Mouse (Mus musculus) lung, postnatal 14 days (tissue): Measurements from ENCODE around the gene Dtx2.
"Not testable (repeated sequence)": the region's sequence is repeated elsewhere in the genome, so short reads cannot be mapped to it uniquely, and the experiment has no call there.

Source experiments
- DNase-seq: peaks from one replicate; pipeline ENCODE4 v3.0.0; 2021

Dtx2 gene

DNA sequence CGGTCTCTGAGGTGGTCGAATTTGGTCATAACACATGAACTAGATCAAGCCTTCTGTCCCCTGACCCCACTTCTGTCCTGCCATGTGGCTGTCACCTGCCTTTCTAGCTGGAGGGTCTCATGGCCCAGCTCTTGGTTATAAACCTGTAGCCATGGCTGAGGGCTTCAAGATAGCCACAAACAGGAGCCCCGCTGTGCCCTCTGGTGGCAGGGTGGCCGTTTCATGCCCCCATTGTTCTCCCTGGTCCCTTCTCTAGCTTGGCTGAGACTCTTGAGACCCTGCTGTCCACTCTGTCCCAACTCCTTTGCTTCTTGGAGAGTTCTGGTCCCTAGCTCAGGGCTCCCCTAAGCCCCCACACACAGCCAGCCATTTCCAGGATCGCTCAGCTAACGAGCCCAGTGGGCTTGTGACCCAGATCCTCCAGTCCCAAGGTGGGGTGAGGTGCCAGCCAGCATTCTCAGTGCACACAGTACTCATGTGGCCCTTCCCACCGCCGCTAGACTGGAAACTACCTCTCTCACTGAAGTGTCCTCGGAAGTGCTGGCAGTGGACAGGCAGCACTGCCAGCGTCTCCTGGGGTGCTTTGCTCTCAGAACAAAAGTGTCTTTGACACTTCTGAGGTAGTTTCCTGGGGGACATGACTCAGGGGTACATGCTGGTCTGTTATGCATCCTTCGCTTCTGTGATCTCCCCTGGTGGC is 33.2 kb downstream of the Dtx2 start:
- DNase-seq: no peak

GRCm38 (mm10) chr5:136034868-136035267 is 40.3 kb downstream of the Dtx2 start:
- no peak for DNase-seq

DNA sequence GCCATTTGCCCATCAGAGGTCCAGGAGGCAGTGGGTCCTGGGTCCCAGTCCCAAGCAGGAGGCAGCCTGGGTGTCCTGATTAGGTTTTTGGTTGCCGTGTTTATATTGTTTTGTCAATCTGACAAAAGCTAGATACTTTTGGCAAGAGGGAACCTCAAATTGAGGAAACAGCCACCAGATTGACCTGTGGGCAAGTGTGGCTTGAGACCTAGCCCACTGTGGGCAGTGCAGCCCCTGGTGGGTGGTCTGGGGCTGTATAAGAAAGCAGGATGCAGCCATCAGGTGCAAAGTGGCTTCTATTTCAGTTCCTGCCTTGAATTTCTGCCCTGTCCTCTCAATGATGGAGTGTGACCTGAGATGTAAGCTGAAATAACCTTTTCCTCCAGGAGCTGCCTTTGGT is 40.7 kb downstream of the Dtx2 start:
- no peak for DNase-seq

DNA sequence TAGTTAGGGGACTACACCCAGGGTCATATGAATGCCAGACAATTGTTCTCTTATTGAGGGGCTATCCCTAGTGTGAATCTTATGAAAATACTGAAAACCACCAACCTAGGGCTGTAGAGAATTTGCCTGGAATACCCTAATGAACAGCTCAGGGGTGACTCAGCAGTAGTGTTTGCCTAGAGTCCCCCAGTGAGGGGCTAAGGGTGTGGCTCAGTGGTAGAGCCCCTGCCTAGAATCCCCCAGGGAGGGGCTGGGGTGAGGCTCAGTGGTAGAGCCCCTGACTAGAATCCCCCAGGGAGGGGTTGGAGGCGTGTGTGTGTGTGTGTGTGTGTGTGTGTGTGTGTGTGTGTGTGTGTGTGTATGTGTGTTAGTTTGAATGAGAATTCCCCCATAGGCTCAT is 42.1 kb downstream of the Dtx2 start:
- DNase-seq: no peak

- no peak for DNase-seq
Observed at GRCm38 (mm10) chr5:136038258-136039214, 43.9 kb downstream of the Dtx2 start, which contains the start of gene Upk3b. Upk3b (plus strand) TSS chr5:136038496.

- DNase-seq: no peak
Observed at GRCm38 (mm10) chr5:136040210-136040609, 45.6 kb downstream of the Dtx2 start.

DNA sequence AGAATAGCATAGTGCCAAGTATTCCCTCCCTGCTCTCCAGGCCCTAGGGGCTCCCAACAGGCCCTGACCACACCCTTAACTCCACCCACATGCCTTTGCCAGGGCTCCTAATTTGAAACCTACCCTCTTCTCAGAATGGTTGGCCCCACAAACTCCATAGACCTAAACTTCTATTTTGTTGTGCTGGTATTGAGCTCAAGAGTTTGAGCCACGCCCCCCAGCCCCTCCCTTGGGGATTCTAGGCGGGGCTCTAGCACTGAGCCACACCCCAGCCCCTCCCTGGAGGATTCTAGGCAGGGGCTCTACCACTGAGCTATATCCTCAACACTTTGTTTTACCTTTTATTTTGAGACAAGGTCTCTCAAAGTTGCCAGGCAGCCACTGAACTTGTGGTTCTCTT is 46.7 kb downstream of the Dtx2 start:
- no peak for DNase-seq

DNA sequence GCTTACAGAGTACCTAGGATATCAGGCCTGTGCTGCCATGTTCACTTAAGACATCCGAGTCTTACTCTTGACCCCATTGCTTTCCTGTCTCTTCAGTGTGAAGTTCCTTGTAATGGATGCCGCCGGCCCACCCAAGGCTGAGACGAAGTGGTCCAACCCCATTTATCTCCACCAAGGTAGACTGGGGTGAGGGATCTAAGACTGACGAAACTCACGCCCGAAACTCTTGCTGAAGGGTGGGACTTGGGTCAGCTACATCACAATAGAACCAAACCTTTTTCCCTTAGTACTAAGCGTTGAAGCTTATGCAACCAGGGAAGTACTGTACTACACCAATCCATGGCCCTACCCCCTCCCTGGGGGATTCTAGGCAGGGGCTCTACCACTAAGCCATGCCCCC is 47.1 kb downstream of the Dtx2 start:
- DNase-seq: no peak

- DNase-seq: peak; percentile 16
Observed at GRCm38 (mm10) chr5:136044865-136045264, 50.3 kb downstream of the Dtx2 start.

DNA sequence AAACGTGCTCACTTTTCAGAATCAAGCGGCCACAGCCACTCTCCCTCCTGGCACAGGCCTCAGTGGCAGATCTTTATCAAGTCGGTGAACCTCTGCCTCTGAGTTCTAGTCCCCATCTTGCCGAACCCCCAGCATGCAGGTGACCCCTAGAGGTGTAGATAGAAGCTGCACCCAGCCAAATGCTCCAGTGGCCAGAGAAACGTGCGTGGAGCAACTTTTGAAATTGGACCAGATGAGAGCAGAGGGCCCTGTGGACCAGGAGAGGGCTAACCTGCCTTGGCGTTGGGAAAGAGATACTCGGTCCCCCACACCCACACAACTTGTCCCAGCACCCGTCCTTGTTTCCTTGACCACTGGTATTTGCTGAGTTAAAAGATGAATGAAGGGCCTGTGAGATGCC is 50.8 kb downstream of the Dtx2 start:
- DNase-seq: peak; percentile 21

DNA sequence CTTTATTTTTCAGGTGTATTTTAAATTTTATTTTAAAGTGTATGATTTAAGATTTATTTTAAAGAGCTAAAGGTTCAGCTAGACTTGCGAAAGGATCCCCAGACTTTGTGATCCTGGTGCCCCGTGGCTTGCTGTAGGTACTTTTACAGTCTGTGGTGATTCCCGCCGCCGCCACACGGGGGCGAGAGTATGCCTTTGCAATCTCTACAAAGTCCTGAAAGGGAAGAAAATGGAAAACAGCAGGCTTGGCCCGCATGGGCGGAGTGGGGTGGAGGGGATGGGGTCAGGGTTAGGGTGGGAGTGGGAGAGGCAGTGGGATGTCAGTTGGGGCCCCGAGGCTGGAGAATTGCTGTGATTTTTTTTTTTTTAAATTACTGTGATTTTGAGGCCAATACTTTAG is 51.4 kb downstream of the Dtx2 start:
- DNase-seq: peak; percentile 92

GRCm38 (mm10) chr5:136048541-136048940 is 53.9 kb downstream of the Dtx2 start:
- not testable (repeated sequence) for DNase-seq

DNA sequence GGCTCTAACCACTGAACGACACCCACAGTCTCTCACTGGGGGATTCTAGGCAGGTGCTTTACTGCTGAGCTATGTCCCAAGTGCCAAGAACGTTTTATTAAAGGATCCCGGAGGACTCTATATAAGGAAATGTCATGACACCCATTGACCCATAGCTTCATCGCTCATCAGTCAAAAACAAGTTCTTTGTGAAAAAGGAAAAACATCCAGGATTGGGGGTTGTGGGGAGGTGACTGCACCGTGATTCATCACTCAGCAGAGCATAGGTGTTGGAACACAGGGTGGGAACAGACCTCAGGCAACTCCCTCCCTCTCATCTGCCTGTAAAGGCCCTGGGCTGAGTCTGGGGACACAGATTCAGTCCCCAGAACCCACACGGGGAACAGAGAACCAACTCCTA is 55.3 kb downstream of the Dtx2 start:
- no peak for DNase-seq

DNA sequence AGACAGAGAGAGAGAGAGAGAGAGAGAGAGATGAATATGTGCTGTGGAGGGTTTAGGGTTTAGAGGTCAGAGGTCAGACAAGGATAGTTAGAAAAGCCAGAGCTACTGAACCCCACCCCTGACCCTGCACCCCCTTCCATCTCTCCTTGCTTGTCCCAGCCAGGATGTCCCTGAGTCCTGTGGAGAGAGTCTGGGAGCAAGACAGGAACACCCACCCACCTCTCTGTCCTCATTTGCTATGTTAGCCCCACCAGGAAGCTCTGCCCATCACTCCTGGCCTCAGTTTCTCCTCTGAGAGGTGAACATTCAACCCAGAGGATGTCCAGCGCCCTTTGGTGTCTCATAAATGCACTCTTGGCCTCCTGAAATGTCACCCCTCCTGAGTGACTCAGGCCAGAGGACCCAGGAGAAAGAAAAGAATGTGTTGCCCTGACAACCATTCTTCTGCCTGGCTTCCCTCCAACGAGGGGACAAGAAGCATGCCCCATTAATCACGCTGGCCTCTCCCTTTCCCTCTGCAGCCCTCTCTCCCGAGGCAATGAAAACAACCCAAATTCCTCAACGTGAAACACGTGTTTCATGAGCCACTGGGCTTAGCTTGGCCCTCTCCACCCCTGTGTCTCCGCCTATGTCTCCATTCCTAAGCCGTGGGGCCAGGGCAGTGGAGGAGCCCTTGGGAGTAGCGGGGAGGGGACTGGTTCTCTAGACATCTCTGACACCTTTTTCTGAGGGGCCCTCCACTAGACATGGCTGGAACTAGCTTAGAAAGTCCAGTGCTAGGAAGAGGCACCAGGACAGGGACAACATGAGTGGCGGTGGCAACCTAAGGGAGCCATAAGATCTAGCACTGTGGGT is 56.9 kb downstream of the Dtx2 start:
- DNase-seq: peak; percentile 53

GRCm38 (mm10) chr5:136052861-136053655 is 58.5 kb downstream of the Dtx2 start:
- DNase-seq: peak; percentile 37

- no peak for DNase-seq
Observed at GRCm38 (mm10) chr5:136054301-136055077, 59.9 kb downstream of the Dtx2 start, which contains the start of gene Upk3bl. Upk3bl (plus strand) TSS chr5:136054492.

DNA sequence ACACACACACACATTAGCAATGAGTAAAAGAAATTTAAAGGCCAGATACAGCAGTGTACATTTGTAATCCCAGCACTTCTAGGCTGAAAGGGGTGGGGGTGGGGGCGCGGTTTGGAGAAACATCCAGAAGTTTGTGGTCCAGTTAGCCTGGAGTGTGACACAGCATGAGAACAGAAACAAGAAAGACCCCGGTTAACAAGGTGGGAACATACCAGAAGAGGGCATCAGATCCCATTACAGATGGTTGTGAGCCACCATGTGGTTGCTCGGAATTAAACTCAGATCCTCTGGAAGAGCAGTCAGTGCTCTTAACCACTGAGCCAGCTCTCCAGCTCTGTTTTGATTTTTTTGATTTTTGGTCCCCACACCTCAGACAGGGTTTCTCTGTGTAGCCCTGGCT is 61.5 kb downstream of the Dtx2 start:
- no peak for DNase-seq

GRCm38 (mm10) chr5:136057085-136057484 is 62.5 kb downstream of the Dtx2 start:
- DNase-seq: no peak

DNA sequence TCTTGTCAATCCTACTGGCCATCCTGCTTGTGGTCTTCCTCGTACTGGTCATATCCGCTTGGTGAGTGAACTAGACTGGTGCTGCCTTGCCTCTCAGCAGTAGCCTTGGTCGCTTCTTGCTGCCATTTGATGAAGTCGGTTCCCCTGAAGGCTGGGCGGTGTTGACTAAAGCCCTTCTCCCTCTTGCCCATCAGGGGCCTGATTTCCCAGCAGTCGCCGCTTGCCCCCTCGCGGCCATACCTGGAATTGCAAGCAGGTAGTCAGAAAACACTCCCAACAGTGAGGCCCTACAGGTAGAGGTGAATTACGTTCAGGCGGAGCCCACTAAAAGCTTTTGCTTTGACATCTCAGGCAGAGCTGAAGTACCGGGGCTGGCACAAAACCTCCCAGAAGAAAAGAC is 67.0 kb downstream of the Dtx2 start:
- DNase-seq: peak; percentile 87

- DNase-seq: no peak
Observed at GRCm38 (mm10) chr5:136063920-136064319, 69.3 kb downstream of the Dtx2 start.
